Mouse (Mus musculus) bone marrow, adult 2 months (tissue): Measurements from ENCODE around the gene Gpr158. TPM values are rescaled to one million over a fixed set of nuclear protein-coding genes. Genes with fewer than 3 reads are reported as not detected.

Experiments
- H3K27ac ChIP-seq: fragments of 200-500 bp; 2 replicates; pipeline ENCODE4 v1.5.1; 2012; ENCODE audit warnings: low read depth, mild to moderate bottlenecking, control low read depth, inconsistent platforms, low read length; ENCODE audit not compliant: control insufficient read depth, poor library complexity, insufficient read depth
- H3K4me1 ChIP-seq: fragments of 200-500 bp; 2 replicates; pipeline ENCODE4 v1.6.1; 2011; ENCODE audit warnings: low read length; ENCODE audit not compliant: control insufficient read depth, insufficient read depth
- H3K4me3 ChIP-seq: fragments of 200-500 bp; replicated peaks from 2 replicates; pipeline ENCODE3; 2011; ENCODE audit warnings: mild to moderate bottlenecking, low read depth, low read length, control low read depth; ENCODE audit not compliant: control insufficient read depth
- CTCF ChIP-seq: fragments of 200-500 bp; IDR thresholded peaks from 2 replicates; pipeline ENCODE4 v1.5.1; 2011; ENCODE audit warnings: low read length, control low read depth; ENCODE audit not compliant: control insufficient read depth, insufficient read depth
- POLR2A ChIP-seq: fragments of 200-500 bp; IDR thresholded peaks from 2 replicates; pipeline ENCODE4 v1.6.1; 2011; ENCODE audit warnings: low read depth, mild to moderate bottlenecking, control low read depth, low read length, borderline replicate concordance; ENCODE audit not compliant: control insufficient read depth
- WGBS: fragments of 180-500 bp; shearing (Covaris S2); methylation state at CpG from one replicate; pipeline ENCODE4 v1.1.7; 2018; 5-methylcytosine and 5-hydroxymethylcytosine counted together
- polyA plus RNA-seq: library from polyadenylated mRNA; stranded (reverse); fragments of >200 nt; gene quantifications from 2 replicates; pipeline ENCODE4 v1.2.4, GENCODE M21; 2011; ENCODE audit warnings: low replicate concordance; ENCODE audit not compliant: missing spikeins, insufficient read depth, insufficient read length

Gene Gpr158
- polyA plus RNA-seq, 1 experiment, result not detected

DNA sequence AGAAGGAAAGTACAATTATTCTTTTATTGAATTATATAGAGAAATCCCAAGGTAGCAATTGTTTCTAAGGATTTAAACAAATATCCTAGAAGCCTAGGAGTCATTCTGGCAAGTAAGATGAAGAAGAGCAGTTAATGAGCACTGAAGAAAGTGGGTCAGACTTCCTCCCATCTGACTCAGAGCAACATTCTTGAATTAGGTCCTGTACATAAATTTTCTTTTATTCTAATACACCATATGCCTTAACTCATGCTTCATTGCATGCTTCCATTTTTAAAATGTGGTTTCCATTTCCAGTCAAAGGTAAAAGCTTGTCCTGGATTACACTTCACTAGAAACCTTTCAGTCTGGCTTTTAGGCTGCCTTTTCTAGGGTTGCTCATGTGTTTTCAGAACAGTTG is 432.7 kb downstream of the Gpr158 start:
- TF ChIP-seq CTCF, result no peak
- TF ChIP-seq POLR2A, result no peak
- H3K27ac ChIP-seq, result no peak overlapping the region
- no peak overlapping the region for H3K4me3 ChIP-seq
- H3K4me1 ChIP-seq, result no peaks in the 10 kb centered on the region

DNA sequence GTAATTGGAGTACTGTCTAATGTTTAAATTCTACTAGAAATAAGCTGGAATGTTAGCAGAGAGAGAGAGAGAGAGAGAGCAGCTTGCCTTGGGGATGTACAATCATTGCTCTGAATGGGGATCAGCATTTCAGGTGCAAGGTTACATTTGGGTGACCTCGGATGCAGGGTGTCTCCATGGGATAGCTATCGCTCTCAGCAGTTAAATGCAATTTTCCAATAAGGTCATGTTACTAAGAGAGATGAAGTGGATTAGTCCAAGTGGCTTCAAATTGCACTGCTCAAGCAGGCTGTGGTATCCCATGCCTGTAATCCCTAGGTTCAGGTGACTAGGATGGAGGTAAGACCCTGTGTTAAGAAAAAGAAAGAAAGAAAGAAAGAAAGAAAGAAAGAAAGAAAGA is 441.2 kb downstream of the Gpr158 start:
- Histone ChIP-seq H3K27ac (no peak overlapping the region), H3K4me3 (no peak overlapping the region), H3K4me1 (no peaks in the 10 kb centered on the region)
- WGBS, result 76% methylated on average over 2 of the region's 2 CpGs
- TF ChIP-seq CTCF (no peak), POLR2A (no peak)

- Histone ChIP-seq H3K4me1 (no peaks in the 10 kb centered on the region), H3K4me3 (no peak overlapping the region), H3K27ac (no peak overlapping the region)
- 87% methylated on average over 4 of the region's 4 CpGs for WGBS
- TF ChIP-seq CTCF (no peak), POLR2A (no peak)
These were observed 443.1 kb downstream of the Gpr158 start for GRCm38 (mm10) chr2:21810431-21810830.

DNA sequence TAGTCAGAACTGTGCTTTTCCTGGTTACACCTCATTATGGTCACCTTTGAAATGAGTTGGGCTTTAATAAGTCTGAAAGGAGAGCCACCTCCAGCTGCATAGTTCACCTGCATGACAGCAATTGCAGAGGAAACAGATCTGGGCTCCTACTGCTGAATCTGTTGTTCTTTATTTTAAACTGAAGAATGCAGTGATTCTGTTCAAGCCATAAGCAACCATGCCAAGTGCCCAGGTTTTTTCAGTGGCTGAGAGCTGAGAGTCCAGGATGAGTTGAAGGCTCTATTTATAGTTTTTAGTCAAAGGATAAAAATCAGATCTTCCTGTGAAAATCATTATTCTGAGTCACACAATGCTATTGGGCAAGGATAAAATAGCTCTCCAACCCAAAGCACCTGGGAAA is 496.7 kb downstream of the Gpr158 start:
- Histone ChIP-seq H3K4me1 (no peaks in the 10 kb centered on the region), H3K27ac (no peak overlapping the region), H3K4me3 (no peak overlapping the region)
- TF ChIP-seq CTCF, result no peak
- TF ChIP-seq POLR2A, result no peak

Other genes with a start within 250 kb of the Gpr158 start
- gene Enkur, start 162.2 kb upstream of the Gpr158 start, polyA plus RNA-seq, result not detected in 2 replicates
- gene Thnsl1, start 161.8 kb upstream of the Gpr158 start, polyA plus RNA-seq, result 0.85 and 0.90 TPM in 2 replicates